Mouse (Mus musculus) olfactory bulb, adult 2 months (tissue): ENCODE results near the gene Padi4. TPM values are rescaled to one million over a fixed set of nuclear protein-coding genes. Genes with fewer than 3 reads are reported as not detected.
A peak's percentile ranks its signal among the peaks of the same experiment; 100 is the strongest.

ENCODE experiments used
- H3K27ac ChIP-seq: fragments of 200-500 bp; 2 replicates; pipeline ENCODE4 v1.5.1; 2012; ENCODE audit warnings: low read depth, low read length; ENCODE audit not compliant: insufficient read depth
- H3K4me1 ChIP-seq: fragments of 200-500 bp; 2 replicates; pipeline ENCODE4 v1.6.1; 2012; ENCODE audit warnings: low read length; ENCODE audit not compliant: control insufficient read depth, insufficient read depth
- H3K4me3 ChIP-seq: fragments of 200-500 bp; 2 replicates; pipeline ENCODE4 v1.5.1; 2012; ENCODE audit warnings: mild to moderate bottlenecking, low read depth, low read length, moderate library complexity; ENCODE audit not compliant: insufficient read depth
- CTCF ChIP-seq: fragments of 200-500 bp; IDR thresholded peaks from 2 replicates; pipeline ENCODE4 v1.5.1; 2012; ENCODE audit warnings: low read depth, mild to moderate bottlenecking, low read length, moderate library complexity; ENCODE audit not compliant: insufficient read depth
- POLR2A ChIP-seq: fragments of 200-500 bp; IDR thresholded peaks from 2 replicates; pipeline ENCODE4 v1.6.1; 2012; ENCODE audit warnings: mild to moderate bottlenecking, low read depth, low read length, moderate library complexity; ENCODE audit not compliant: insufficient read depth
- WGBS: fragments of 180-500 bp; shearing (Covaris S2); methylation state at CpG from one replicate; pipeline ENCODE4 v1.1.7; 2018; 5-methylcytosine and 5-hydroxymethylcytosine counted together
- polyA plus RNA-seq: library from polyadenylated mRNA; stranded (reverse); fragments of >200 nt; gene quantifications from 2 replicates; pipeline ENCODE4 v1.2.4, GENCODE M21; 2012; ENCODE audit warnings: low replicate concordance; ENCODE audit not compliant: missing spikeins, insufficient read depth, insufficient read length

Gene Padi4
- polyA plus RNA-seq: not detected in 2 replicates

GRCm38 (mm10) chr4:140774025-140774800 lies at the start of gene Padi4:
TSS of gene Padi4 (minus strand) at chr4:140774236.
- no peak for TF ChIP-seq POLR2A
- no peak for TF ChIP-seq CTCF
- H3K4me1 ChIP-seq: peaks cover 7% of the 10 kb centered on the region
- whole genome bisulfite sequencing: 91% methylated on average over 21 of the region's 21 CpGs
- H3K4me3 ChIP-seq: no peak within 1 kb of the TSS
- no peak within 1 kb of the TSS for H3K27ac ChIP-seq

- Histone ChIP-seq H3K4me3 (no peak overlapping the region), H3K4me1 (0 out of 2 replicates have a peak, but pooled peaks cover 2% of the 10 kb centered on the region), H3K27ac (no peak overlapping the region)
- 72% methylated on average over 5 of the region's 5 CpGs for WGBS
- TF ChIP-seq CTCF: peak; percentile 42; the same call in 1 of the 2 replicates
- TF ChIP-seq POLR2A: no peak
Measured at GRCm38 (mm10) chr4:140821988-140822387, 48.0 kb upstream of the Padi4 start.

GRCm38 (mm10) chr4:140817413-140817812 lies 43.4 kb upstream of the Padi4 start:
- H3K4me3 ChIP-seq: no peak overlapping the region
- no peak overlapping the region for H3K27ac ChIP-seq
- 95% methylated on average over 8 of the region's 8 CpGs for WGBS
- H3K4me1 ChIP-seq: peaks cover 10% of the 10 kb centered on the region; the same call in 1 of the 2 replicates
- TF ChIP-seq POLR2A (no peak), CTCF (no peak)

GRCm38 (mm10) chr4:140815996-140816917 lies 42.2 kb upstream of the Padi4 start:
- H3K4me3 ChIP-seq: no peak overlapping the region
- H3K27ac ChIP-seq: no peak overlapping the region
- TF ChIP-seq CTCF (no peak), POLR2A (no peak)
- peaks cover 8% of the 10 kb centered on the region; the same call in 1 of the 2 replicates for H3K4me1 ChIP-seq
- WGBS: 65% methylated on average over 10 of the region's 10 CpGs

- H3K4me3 ChIP-seq: no peak overlapping the region
- H3K4me1 ChIP-seq: peaks cover 8% of the 10 kb centered on the region; the same call in 1 of the 2 replicates
- WGBS: 75% methylated on average over 5 of the region's 5 CpGs
- no peak overlapping the region for H3K27ac ChIP-seq
- TF ChIP-seq POLR2A (no peak), CTCF (no peak)
Measured at GRCm38 (mm10) chr4:140815496-140815895, 41.5 kb upstream of the Padi4 start.

GRCm38 (mm10) chr4:140814241-140815225 lies 40.5 kb upstream of the Padi4 start:
- TF ChIP-seq POLR2A (no peak), CTCF (no peak)
- H3K4me3 ChIP-seq: peak overlapping the region; percentile 22
- H3K4me1 ChIP-seq: peaks cover 8% of the 10 kb centered on the region; the same call in 1 of the 2 replicates
- no peak overlapping the region for H3K27ac ChIP-seq
- 35% methylated on average over 36 of the region's 36 CpGs for WGBS

GRCm38 (mm10) chr4:140813358-140814185 lies 39.5 kb upstream of the Padi4 start:
- TF ChIP-seq POLR2A (no peak), CTCF (no peak)
- Histone ChIP-seq H3K4me3 (no peak overlapping the region), H3K27ac (no peak overlapping the region), H3K4me1 (peaks cover 8% of the 10 kb centered on the region; the same call in 1 of the 2 replicates)
- WGBS: 48% methylated on average over 13 of the region's 13 CpGs
